Mouse (Mus musculus): ENCODE results near the gene Cryzl2. TPM values are rescaled to one million over a fixed set of nuclear protein-coding genes. Genes with fewer than 3 reads are reported as not detected.

The Cryzl2 gene
- polyA plus RNA-seq, 1 experiment: 9.1 TPM

DNA sequence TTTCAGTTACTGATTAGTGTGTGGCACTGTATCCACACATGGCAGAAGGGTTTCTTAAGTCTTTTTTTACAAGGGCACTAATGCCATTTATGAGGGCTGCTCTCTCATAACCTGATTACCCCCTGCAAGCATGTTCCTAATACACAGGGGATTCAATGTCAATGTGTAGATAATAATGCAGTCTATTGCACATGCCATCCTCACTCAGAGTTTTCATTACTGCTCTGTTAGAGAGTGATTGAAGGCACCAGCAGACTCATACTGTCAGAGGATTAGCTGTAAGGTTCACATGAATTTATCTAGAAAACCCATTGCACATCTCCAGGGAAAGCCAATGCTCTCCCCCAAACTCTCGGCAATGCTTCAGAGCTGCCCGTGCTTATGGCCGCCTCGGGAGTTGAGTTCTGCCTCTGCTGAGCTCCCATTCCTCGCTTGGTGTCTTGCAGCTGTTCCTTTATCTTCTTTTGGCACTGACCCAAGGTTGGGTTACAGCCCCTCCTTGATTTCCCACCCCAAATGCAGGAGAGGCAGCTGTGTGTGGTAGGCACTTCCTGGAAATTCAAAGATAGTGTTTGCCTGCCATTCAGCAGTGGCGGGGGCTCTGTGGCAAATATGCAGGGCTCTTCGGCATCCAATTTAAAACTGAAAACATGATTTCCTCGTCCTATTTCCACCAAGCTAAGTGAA lies 32.5 kb upstream of the Cryzl2 start:
- DNase-seq (ENCODE audit: low read depth): peak; percentile 91
- no peak for TF ChIP-seq POLR2A (IDR thresholded peaks at IDR 0.05; ENCODE audit: borderline replicate concordance, extremely low read depth, insufficient read depth, insufficient read length, poor library complexity, severe bottlenecking)

DNA sequence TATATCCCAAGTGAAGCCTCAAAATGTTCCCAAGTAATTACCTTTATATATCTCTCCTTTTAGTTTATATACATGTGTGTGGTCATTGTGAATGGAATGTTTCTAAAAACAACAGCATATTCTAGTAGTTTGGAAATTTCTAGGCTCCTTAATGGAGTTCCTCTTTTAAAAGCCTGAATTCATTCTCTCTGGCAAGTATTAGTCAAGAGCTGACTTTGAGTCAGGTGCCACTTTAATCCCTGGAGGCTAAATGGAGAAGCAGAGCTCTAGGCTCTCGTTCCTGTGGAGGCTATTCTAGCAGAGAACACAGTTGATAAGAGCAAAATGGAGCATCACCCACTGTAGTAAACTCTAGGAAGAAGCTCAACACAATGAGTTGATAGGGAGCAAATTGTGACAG lies 31.4 kb upstream of the Cryzl2 start:
- TF ChIP-seq CTCF (IDR thresholded peaks at IDR 0.05; ENCODE audit: borderline replicate concordance, extremely low read depth, insufficient read depth, insufficient read length) (no peak), POLR2A (IDR thresholded peaks at IDR 0.05; ENCODE audit: borderline replicate concordance, extremely low read depth, insufficient read depth, insufficient read length, poor library complexity, severe bottlenecking) (no peak)

DNA sequence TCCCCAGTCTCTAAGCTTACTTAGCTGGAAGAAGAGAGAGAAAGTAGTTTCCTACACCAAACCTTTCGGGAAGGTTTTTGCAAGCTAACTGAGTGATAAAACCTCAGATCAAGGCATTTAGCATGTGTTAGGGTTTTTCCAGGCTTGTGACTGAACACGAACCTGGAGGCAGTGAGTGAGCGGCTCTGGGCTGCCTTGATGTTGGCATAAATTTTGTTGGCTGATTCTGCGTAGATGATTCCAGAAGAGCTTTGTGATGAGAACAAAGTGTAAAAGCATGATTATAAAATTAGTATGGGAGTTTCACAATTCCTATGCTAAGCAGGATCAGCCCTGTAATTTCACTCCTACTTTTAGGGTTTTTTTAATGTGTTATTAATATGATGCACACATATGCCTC lies 30.8 kb upstream of the Cryzl2 start:
- TF ChIP-seq POLR2A (IDR thresholded peaks at IDR 0.05; ENCODE audit: borderline replicate concordance, extremely low read depth, insufficient read depth, insufficient read length, poor library complexity, severe bottlenecking) (no peak), CTCF (IDR thresholded peaks at IDR 0.05; ENCODE audit: borderline replicate concordance, extremely low read depth, insufficient read depth, insufficient read length) (no peak)
- no peak for DNase-seq (ENCODE audit: low read depth)

More for the DNA sequence above, 31.4 kb upstream of the Cryzl2 start:
- DNase-seq (ENCODE audit: low read depth): no peak

DNA sequence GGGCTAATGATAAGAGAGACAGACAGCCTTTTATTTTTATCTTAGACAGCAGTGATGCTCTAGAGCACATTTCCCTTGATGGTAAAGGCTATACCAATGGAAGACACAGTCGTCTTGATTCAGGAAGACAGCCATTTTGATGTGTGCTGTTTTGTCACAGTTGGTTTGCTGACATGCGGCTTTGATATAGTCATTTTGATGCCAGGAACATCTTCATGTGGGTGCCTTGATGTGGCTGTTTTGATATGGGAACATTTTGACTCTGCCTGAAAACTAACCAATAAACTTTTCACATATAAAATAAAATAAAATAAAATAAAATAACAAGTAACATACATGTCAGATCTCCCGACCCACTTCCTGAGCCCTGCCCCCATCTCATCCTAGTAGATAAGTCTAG lies 30.0 kb upstream of the Cryzl2 start:
- DNase-seq (ENCODE audit: low read depth): no peak
- no peak for TF ChIP-seq POLR2A (IDR thresholded peaks at IDR 0.05; ENCODE audit: borderline replicate concordance, extremely low read depth, insufficient read depth, insufficient read length, poor library complexity, severe bottlenecking)
- no peak for TF ChIP-seq CTCF (IDR thresholded peaks at IDR 0.05; ENCODE audit: borderline replicate concordance, extremely low read depth, insufficient read depth, insufficient read length)

DNA sequence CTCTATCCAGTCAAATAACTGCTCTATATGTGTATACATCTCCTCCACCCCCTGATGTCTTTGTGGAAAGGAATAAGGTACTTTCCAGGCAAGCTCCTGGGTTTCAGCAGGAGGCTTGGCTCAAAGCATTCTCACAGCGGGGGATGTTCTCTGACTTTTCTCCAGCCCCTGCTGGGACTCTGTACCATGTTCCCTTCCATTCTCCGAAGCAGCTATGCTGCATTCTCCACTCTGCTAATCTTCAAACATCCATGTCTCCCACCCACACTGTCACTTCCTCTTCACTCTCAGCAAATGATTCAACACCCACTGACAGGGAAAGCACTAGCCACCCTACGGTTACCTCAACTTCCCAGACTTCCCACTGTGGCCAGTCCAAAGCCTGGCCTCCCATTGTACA lies 25.1 kb upstream of the Cryzl2 start:
- TF ChIP-seq CTCF (IDR thresholded peaks at IDR 0.05; ENCODE audit: borderline replicate concordance, extremely low read depth, insufficient read depth, insufficient read length) (no peak), POLR2A (IDR thresholded peaks at IDR 0.05; ENCODE audit: borderline replicate concordance, extremely low read depth, insufficient read depth, insufficient read length, poor library complexity, severe bottlenecking) (no peak)
- no peak for DNase-seq (ENCODE audit: low read depth)

DNA sequence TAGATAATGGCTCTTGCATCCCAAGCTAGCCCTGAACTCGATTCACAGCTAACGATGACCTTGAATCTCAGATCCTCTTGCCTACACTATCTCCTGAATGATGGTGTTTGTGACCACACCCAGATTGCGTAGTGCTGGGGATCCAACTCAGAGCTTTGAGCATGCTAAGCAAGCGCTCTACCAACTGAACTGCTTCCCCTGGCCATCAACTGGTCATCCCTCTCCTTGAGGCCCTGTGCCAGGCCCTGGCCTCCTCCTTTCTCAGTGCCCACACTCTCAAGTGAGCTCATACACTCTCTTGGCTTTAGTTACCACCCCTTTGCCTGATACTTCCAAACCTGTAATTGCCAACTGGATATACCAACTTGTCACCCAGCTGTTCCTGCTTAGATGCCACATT lies 24.0 kb upstream of the Cryzl2 start:
- no peak for DNase-seq (ENCODE audit: low read depth)
- TF ChIP-seq CTCF (IDR thresholded peaks at IDR 0.05; ENCODE audit: borderline replicate concordance, extremely low read depth, insufficient read depth, insufficient read length) (no peak), POLR2A (IDR thresholded peaks at IDR 0.05; ENCODE audit: borderline replicate concordance, extremely low read depth, insufficient read depth, insufficient read length, poor library complexity, severe bottlenecking) (no peak)

DNA sequence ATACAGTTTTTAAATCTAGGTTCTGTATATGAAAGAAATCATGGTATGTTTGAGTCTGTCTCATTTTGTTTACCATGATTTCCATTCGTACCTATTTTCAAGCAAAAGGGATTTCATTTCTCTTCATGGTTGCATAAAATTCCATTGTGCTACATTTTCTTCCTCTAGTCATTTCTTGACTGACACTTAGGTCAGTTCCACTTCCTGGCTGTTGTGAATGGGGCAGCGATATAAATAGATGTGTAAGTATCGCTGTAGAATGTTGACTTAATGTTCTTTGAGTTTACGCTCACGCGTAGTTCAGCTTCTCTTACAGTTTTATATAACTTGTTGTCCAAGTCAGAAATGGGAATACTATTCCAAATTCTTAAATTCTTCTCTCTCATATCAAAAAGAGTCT lies 22.5 kb upstream of the Cryzl2 start:
- DNase-seq (ENCODE audit: low read depth): no peak
- TF ChIP-seq CTCF (IDR thresholded peaks at IDR 0.05; ENCODE audit: borderline replicate concordance, extremely low read depth, insufficient read depth, insufficient read length) (no peak), POLR2A (IDR thresholded peaks at IDR 0.05; ENCODE audit: borderline replicate concordance, extremely low read depth, insufficient read depth, insufficient read length, poor library complexity, severe bottlenecking) (no peak)

- no peak for TF ChIP-seq CTCF (IDR thresholded peaks at IDR 0.05; ENCODE audit: borderline replicate concordance, extremely low read depth, insufficient read depth, insufficient read length)
- no peak for TF ChIP-seq POLR2A (IDR thresholded peaks at IDR 0.05; ENCODE audit: borderline replicate concordance, extremely low read depth, insufficient read depth, insufficient read length, poor library complexity, severe bottlenecking)
- no peak for DNase-seq (ENCODE audit: low read depth)
These were observed 20.1 kb upstream of the Cryzl2 start for GRCm38 (mm10) chr1:157438290-157438689.

DNA sequence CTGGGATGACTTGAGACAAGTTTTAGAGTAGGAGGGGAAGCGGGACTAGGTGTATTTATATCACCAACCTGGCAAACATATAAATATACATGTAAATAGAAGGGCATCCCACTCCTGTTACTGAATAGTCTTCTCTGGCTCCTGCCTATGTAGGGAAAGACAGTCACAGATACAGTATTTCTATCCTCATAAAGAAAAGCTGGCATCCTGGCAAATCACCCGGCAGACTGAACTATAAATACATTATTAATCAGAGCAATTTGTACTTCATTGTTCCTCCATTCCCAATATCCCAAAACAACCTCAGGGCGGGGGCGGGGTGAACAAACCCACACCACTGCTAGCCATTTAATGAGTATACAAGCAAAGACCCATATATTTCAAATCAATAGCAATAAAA lies 19.3 kb upstream of the Cryzl2 start:
- TF ChIP-seq POLR2A (IDR thresholded peaks at IDR 0.05; ENCODE audit: borderline replicate concordance, extremely low read depth, insufficient read depth, insufficient read length, poor library complexity, severe bottlenecking) (no peak), CTCF (IDR thresholded peaks at IDR 0.05; ENCODE audit: borderline replicate concordance, extremely low read depth, insufficient read depth, insufficient read length) (no peak)
- no peak for DNase-seq (ENCODE audit: low read depth)

GRCm38 (mm10) chr1:157439973-157440641 lies 18.3 kb upstream of the Cryzl2 start:
- DNase-seq (ENCODE audit: low read depth): peak; percentile 93
- TF ChIP-seq CTCF (IDR thresholded peaks at IDR 0.05; ENCODE audit: borderline replicate concordance, extremely low read depth, insufficient read depth, insufficient read length): no peak
- TF ChIP-seq POLR2A (IDR thresholded peaks at IDR 0.05; ENCODE audit: borderline replicate concordance, extremely low read depth, insufficient read depth, insufficient read length, poor library complexity, severe bottlenecking): no peak

GRCm38 (mm10) chr1:157443026-157443722 lies 15.2 kb upstream of the Cryzl2 start:
- peak; percentile 75 for DNase-seq (ENCODE audit: low read depth)

More at GRCm38 (mm10) chr1:157443026-157443722, 15.2 kb upstream of the Cryzl2 start:
- no peak for TF ChIP-seq CTCF (IDR thresholded peaks at IDR 0.05; ENCODE audit: borderline replicate concordance, extremely low read depth, insufficient read depth, insufficient read length)
- no peak for TF ChIP-seq POLR2A (IDR thresholded peaks at IDR 0.05; ENCODE audit: borderline replicate concordance, extremely low read depth, insufficient read depth, insufficient read length, poor library complexity, severe bottlenecking)
